Mouse (Mus musculus) heart, embryonic 10.5 days (tissue): ENCODE results near the gene Rapgef4. TPM values are rescaled to one million over a fixed set of nuclear protein-coding genes. Genes with fewer than 3 reads are reported as not detected.

Source experiments
- DNase-seq: peaks from one replicate; pipeline ENCODE4 v3.0.0-alpha.2; 2017; ENCODE audit warnings: low spot score
- H3K27ac ChIP-seq: fragments of 300-500 bp; sonication (generic); 2 replicates; pipeline ENCODE4 v1.5.1; 2016; ENCODE audit warnings: mild to moderate bottlenecking
- H3K27me3 ChIP-seq: fragments of 300-500 bp; sonication (generic); 2 replicates; pipeline ENCODE4 v1.6.1; 2016; ENCODE audit warnings: mild to moderate bottlenecking; ENCODE audit not compliant: poor library complexity, insufficient read depth, severe bottlenecking
- H3K36me3 ChIP-seq: fragments of 300-500 bp; sonication (generic); 2 replicates; pipeline ENCODE4 v1.6.1; 2016; ENCODE audit warnings: mild to moderate bottlenecking, moderate library complexity
- H3K4me1 ChIP-seq: fragments of 300-500 bp; sonication (generic); 2 replicates; pipeline ENCODE4 v1.6.1; 2016; ENCODE audit warnings: mild to moderate bottlenecking
- H3K4me3 ChIP-seq: fragments of 300-500 bp; sonication (generic); 2 replicates; pipeline ENCODE4 v1.5.1; 2016; ENCODE audit warnings: mild to moderate bottlenecking, moderate library complexity
- H3K9me3 ChIP-seq: fragments of 300-500 bp; sonication (generic); 2 replicates; pipeline ENCODE4 v1.6.1; 2016; ENCODE audit warnings: mild to moderate bottlenecking, moderate library complexity
- WGBS: fragments of 180-500 bp; shearing (Covaris S2); methylation state at CpG from one replicate; pipeline ENCODE4 v1.1.7; 2016; 5-methylcytosine and 5-hydroxymethylcytosine counted together
- polyA plus RNA-seq: library from polyadenylated mRNA; unstranded; fragments of >200 nt; fragmentation: Nextera tagmentation; extraction: Ambion mirVana; gene quantifications from 2 replicates; pipeline ENCODE4 v1.2.1, GENCODE M21; 2016

Rapgef4 gene
- polyA plus RNA-seq, 1 experiment from 2014 or later = 3.1 TPM

DNA sequence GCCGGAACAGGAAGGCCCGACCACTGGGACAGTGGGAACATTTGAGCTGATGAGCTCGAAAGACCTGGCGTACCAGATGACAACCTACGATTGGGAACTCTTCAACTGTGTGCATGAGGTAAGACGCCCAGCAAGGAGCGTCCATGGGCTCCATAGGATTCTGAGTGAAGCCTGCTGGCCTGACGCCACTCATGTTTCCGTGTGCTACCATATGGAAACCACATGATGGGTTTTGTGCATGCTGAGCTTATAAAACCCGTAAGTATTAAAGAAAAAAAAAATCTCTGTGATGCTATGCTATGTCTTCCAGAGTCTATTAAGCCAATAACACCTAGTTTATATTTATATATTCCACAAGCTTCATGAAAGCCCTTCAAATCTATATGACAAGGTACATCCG lies 253.0 kb downstream of the Rapgef4 start:
- no peaks in the 10 kb centered on the region for H3K27me3 ChIP-seq
- H3K9me3 ChIP-seq = no peaks in the 10 kb centered on the region
- 89% methylated on average over 11 of the region's 11 CpGs for WGBS
- no peak overlapping the region for H3K4me3 ChIP-seq
- no peak for DNase-seq
- H3K27ac ChIP-seq = no peak overlapping the region
- H3K4me1 ChIP-seq = peaks cover 27% of the 10 kb centered on the region
- H3K36me3 ChIP-seq = no peaks in the 10 kb centered on the region

DNA sequence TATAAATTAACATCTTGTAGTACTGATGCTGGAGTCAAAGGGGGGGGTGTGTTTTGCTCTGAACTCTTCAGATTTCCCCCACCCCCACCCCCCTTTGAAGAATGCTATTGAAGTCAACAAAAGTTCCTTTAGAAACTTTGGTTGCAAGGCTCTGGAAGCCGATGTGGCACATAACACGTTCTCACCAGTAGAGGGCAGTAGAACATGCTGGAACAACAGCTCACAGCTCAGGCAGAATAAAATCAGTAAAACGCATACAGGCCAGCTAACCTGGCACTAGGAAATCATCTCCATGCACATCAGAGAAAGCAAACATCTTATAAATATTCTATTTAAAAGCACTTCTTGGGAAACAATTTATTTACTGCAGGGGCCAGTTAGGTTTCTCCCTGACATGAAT lies 253.9 kb downstream of the Rapgef4 start:
- H3K4me3 ChIP-seq = no peak overlapping the region
- peaks cover 29% of the 10 kb centered on the region for H3K4me1 ChIP-seq
- no peaks in the 10 kb centered on the region for H3K36me3 ChIP-seq
- no peak for DNase-seq
- H3K27ac ChIP-seq = peak overlapping the region; percentile 83
- WGBS = 2% methylated on average over 3 of the region's 3 CpGs
- H3K9me3 ChIP-seq = no peaks in the 10 kb centered on the region
- no peaks in the 10 kb centered on the region for H3K27me3 ChIP-seq

DNA sequence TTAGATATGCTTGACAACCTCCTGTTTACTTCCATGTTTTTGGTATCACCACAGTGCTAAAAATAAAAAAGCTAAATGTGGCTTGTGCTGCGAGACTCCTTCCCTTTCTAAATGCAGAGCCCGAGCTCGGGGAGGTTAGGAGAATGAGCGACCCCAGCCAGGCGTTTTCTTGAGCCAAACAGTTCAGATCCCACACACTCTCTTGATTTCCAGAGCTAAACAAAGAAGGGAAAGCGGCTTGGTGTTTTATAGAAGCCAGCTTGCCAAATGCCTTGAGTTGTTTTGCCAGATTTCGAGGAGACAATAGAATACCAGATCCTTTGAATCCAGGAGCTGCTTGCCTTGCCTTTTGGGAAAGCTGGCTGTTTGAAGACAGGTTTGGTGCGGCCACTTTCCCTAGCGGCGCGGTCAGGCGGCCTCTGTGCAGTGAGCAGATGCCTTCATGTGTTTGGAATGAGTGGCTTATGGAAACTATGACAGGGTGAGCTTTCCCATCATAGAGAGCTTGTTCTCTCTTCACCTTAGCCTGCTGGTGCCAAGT lies 254.4 kb downstream of the Rapgef4 start:
- H3K4me1 ChIP-seq = peaks cover 32% of the 10 kb centered on the region
- peak overlapping the region; percentile 25 for H3K4me3 ChIP-seq
- H3K36me3 ChIP-seq = no peaks in the 10 kb centered on the region
- DNase-seq = peak; percentile 80
- no peaks in the 10 kb centered on the region for H3K27me3 ChIP-seq
- H3K9me3 ChIP-seq = no peaks in the 10 kb centered on the region
- 30% methylated on average over 12 of the region's 12 CpGs for WGBS
- H3K27ac ChIP-seq = peak overlapping the region; percentile 83

DNA sequence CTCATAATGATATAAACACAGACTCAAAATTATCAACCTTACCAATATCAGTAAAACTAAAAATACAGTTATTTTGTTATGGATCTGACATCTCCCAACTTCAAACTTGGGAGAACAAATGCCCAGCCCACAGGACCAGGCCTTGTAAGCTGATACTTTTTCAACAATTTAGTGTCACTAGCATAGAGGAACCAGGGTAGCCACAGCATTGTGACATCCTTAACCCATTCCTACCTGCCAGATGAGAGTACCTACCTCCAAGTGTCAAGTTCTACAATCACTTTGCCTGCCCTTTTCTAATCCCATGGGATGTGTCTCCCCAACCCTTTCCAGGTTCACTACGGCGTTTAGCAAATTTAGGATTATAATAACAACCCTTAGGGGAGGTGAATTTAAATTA lies 257.4 kb downstream of the Rapgef4 start:
- Histone ChIP-seq H3K36me3 (no peaks in the 10 kb centered on the region), H3K4me3 (no peak overlapping the region), H3K4me1 (peaks cover 45% of the 10 kb centered on the region), H3K9me3 (no peaks in the 10 kb centered on the region), H3K27ac (no peak overlapping the region), H3K27me3 (no peaks in the 10 kb centered on the region)
- DNase-seq = no peak
- WGBS = 89% methylated on average over 2 of the region's 2 CpGs

DNA sequence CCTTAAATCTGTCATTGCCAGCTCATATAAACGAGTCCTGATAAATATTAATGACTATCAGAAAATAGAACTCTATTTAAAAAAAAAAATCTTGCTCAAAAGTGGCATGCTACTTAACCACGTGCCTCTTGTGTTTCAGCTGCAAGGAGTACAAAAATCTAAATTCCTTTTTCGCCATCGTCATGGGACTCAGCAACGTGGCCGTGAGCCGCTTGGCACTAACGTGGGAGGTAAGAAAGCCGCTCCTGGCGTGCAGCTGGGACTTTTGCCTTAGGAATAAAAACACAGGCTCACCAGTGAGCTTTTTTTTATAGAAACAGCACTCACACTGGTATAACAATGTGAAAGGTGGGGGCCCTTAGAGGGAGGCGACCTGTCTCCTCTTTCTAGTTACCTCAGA lies 257.9 kb downstream of the Rapgef4 start:
- WGBS = 92% methylated on average over 11 of the region's 11 CpGs
- no peaks in the 10 kb centered on the region for H3K27me3 ChIP-seq
- peaks cover 47% of the 10 kb centered on the region for H3K4me1 ChIP-seq
- H3K4me3 ChIP-seq = no peak overlapping the region
- no peak for DNase-seq
- H3K9me3 ChIP-seq = no peaks in the 10 kb centered on the region
- no peak overlapping the region for H3K27ac ChIP-seq
- no peaks in the 10 kb centered on the region for H3K36me3 ChIP-seq

DNA sequence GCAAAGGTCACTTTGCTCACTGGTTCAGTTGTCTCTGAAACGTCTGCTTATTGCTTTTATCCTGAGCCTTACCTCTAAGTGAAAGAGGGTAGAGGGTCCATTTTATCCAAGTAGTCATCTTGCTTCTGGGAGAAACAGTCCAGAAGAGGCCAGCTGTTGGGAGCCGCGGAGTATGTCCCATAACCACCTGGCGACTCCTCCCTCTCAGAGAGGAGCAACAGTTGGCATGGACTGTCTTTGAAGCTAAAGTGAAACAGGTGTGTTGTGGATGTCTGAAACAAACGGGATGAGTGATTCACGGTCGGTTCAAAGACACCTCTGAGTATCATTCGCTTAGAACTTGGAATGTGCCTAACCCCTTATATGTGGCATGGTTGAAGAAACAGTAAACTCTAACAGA lies 258.4 kb downstream of the Rapgef4 start:
- peaks cover 47% of the 10 kb centered on the region for H3K4me1 ChIP-seq
- peak overlapping the region; percentile 23; the same call in 1 of the 2 replicates for H3K27ac ChIP-seq
- H3K9me3 ChIP-seq = no peaks in the 10 kb centered on the region
- 83% methylated on average over 8 of the region's 8 CpGs for WGBS
- no peak for DNase-seq
- H3K27me3 ChIP-seq = no peaks in the 10 kb centered on the region
- H3K4me3 ChIP-seq = no peak overlapping the region
- H3K36me3 ChIP-seq = no peaks in the 10 kb centered on the region

DNA sequence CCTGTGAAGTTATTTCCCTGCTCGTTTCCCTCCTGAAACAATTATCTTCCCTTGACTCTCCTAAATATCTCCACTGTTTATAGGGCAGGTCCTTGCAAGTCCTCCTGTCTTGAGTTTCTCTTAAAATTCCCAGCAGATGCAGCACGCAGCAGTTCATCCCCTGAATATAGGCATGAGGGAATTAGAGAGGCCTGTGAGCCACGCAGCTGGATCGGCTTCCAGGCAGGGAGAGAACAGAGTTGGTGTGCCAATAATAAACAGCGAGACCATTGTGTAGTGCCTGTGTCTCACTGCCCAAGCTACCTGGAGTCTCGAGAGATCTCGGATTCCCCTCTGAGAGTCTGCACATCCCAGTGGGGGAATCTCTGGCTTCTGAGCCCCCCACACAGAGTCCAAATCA lies 259.0 kb downstream of the Rapgef4 start:
- WGBS = 69% methylated on average over 7 of the region's 7 CpGs
- peaks cover 47% of the 10 kb centered on the region for H3K4me1 ChIP-seq
- no peaks in the 10 kb centered on the region for H3K36me3 ChIP-seq
- H3K27me3 ChIP-seq = no peaks in the 10 kb centered on the region
- no peak for DNase-seq
- H3K27ac ChIP-seq = peak overlapping the region; percentile 57
- no peak overlapping the region for H3K4me3 ChIP-seq
- H3K9me3 ChIP-seq = no peaks in the 10 kb centered on the region

DNA sequence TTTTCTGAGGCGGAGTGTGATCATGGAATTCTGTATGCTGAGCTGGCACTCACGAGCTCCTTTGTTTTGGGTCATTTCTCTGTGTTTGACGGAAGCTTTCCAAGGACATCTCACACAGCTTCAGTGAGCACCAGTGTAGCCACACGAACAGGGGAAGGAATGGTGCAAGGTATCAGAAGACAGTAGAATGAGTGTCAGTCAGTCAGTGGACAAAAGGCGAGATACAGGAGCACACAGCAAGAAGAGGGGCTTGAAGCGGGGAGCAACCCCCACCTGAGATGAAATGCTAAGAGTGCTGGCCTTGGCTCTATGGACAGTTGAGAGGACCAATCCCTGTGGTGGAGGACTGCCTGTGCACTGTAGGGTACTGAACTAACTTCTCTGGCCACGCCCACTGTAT lies 259.7 kb downstream of the Rapgef4 start:
- Histone ChIP-seq H3K27ac (0 out of 2 replicates have a peak overlapping the region, but pooled peaks have one; percentile 57), H3K36me3 (no peaks in the 10 kb centered on the region), H3K4me3 (no peak overlapping the region), H3K9me3 (no peaks in the 10 kb centered on the region), H3K27me3 (no peaks in the 10 kb centered on the region), H3K4me1 (peaks cover 40% of the 10 kb centered on the region)
- 85% methylated on average over 7 of the region's 7 CpGs for WGBS
- peak; percentile 63 for DNase-seq

DNA sequence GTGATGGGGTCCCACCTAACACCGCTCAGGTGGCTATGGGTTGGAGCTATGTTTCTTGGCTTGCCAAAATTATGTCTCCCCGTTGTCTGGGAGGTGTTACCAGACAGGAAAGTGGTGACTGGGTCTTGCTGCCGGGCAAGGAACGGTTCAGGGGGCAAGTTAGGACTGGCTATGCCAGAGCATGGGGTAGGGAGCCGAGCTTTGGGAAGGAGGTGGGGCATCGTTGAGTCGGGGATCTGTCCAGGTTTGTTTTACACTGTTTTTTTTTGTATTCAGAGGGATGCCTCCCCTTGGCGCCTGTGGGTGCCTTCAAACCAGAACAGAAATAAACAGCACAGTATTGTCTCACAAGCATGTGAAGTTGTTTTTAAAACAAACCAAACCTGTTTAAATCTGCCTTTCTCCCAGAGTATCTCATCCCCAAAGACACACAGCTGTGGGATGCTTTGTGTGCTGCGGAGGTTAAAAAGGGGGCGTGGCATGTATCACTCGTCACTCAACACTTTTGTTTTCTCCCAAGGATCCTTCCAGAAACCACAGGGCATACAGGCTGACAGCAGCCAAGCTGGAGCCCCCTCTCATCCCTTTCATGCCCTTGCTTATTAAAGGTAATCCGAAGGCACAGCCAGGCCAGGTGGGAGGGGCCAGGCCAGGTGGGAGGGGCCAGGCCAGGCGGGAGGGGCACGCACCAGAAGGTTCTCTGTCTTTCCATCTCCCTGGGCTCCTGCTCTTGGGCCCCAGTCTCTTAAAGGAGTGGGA lies 260.9 kb downstream of the Rapgef4 start:
- Histone ChIP-seq H3K36me3 (no peaks in the 10 kb centered on the region), H3K9me3 (no peaks in the 10 kb centered on the region), H3K4me3 (peak overlapping the region; percentile 10; the same call in 1 of the 2 replicates), H3K27ac (peak overlapping the region; percentile 24; the same call in 1 of the 2 replicates), H3K4me1 (peaks cover 30% of the 10 kb centered on the region), H3K27me3 (no peaks in the 10 kb centered on the region)
- WGBS = 50% methylated on average over 14 of the region's 14 CpGs
- DNase-seq = peak; percentile 75

DNA sequence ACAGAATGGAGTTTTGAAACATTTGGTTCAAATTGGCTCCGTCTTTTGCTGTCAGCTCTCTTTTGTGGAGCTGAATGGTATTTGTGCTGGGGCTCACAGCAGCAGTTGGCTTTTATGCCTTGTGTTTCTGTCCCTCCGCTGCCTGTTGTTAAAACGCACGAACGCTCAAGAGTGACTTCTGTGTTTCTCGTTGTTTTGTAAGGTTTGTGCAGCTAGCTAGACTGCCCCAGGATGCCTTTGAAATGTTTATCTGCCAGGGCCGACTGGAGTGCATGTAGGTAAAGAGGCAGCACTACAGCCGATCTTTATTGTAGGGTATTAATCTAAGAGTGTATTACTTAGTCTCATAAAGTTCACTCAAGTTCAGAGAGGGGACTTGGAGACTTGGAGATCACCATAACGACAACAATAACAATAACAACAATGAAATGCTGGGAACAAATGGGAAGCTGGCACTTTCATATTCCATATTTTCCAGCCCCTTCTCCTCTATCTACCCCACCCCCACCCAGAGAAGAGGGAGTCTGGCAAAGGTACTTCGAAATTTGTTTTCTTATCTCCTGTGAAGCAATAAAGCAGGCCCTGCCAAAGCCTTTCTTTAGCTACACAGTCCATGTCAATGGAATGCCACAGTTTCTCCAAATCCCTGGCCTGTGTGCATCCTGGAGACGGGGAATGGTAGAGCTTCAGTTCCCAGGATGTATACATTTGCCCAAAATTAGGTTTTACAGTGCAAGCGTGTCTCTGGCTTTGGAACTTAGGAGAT lies 262.1 kb downstream of the Rapgef4 start:
- peak overlapping the region; percentile 31; the same call in 1 of the 2 replicates for H3K27ac ChIP-seq
- WGBS = 67% methylated on average over 12 of the region's 12 CpGs
- no peaks in the 10 kb centered on the region for H3K36me3 ChIP-seq
- peak; percentile 56 for DNase-seq
- no peak overlapping the region for H3K4me3 ChIP-seq
- H3K4me1 ChIP-seq = peaks cover 30% of the 10 kb centered on the region
- no peaks in the 10 kb centered on the region for H3K27me3 ChIP-seq
- no peaks in the 10 kb centered on the region for H3K9me3 ChIP-seq

DNA sequence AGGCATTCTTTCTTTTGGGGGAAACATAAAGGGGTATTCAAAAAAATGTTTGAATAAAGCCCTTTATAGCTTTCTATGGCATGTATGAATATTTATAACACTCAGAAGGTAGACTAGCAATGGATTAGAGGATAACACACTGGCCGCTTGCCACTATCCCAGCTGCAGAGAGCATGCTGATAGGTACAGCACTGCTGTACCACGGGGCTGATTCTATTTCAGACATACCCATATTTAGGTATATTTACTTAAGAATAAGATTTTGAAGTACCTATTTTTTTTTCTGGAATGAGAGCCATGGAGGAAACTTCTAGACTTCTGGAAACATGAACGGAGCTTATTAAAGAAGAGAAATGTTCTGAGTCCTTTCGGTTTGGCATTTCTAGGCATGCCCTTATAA lies 264.6 kb downstream of the Rapgef4 start:
- H3K4me3 ChIP-seq = no peak overlapping the region

DNA sequence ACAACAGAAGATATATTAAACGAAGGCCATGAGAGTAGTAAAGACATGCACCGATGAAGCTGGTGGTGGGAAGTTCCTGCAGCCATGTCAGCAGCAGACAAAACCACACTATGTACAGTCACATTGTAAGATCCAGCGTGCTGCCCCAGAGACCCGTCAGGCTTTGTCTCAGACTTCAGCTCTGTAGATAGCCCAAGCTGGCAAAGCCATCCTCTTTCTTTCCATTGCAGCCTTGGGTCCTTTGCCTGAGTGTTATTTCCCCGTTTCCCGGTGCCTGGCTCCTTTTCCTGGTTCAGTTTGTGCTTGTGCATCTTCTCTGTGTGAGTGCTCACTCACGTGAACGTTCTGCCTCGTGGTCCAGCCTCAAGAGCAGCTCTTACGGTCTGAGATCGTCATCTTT lies 265.3 kb downstream of the Rapgef4 start:
- Histone ChIP-seq H3K27ac (no peak overlapping the region), H3K4me1 (peaks cover 17% of the 10 kb centered on the region), H3K27me3 (no peaks in the 10 kb centered on the region), H3K4me3 (no peak overlapping the region), H3K36me3 (no peaks in the 10 kb centered on the region), H3K9me3 (no peaks in the 10 kb centered on the region)
- 80% methylated on average over 11 of the region's 11 CpGs for WGBS
- peak; percentile 70 for DNase-seq

More for the DNA sequence above, 264.6 kb downstream of the Rapgef4 start:
- no peaks in the 10 kb centered on the region for H3K27me3 ChIP-seq
- H3K4me1 ChIP-seq = peaks cover 21% of the 10 kb centered on the region
- no peak for DNase-seq
- H3K36me3 ChIP-seq = no peaks in the 10 kb centered on the region
- 80% methylated on average over 4 of the region's 4 CpGs for WGBS
- no peaks in the 10 kb centered on the region for H3K9me3 ChIP-seq
- H3K27ac ChIP-seq = no peak overlapping the region

DNA sequence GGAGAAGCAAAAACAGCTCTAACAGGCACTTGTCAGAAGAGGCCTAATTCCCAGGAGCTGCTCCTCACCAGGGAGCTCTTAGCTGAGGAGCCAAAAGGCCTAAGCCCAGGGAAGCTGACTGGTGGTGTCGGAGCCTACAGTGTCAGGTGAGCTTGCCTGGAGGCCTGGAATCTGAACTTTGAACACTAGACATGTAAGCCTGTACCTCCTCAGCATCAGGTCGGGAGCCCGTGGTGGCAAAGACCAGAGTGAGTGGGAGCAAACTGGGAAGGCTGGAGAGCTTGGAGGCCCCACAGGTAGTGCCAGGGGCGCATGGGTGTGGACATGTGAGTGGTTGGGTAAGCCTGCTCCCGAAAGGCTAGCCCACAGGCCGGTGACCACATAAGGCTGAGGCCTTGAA lies 266.8 kb downstream of the Rapgef4 start:
- no peak overlapping the region for H3K4me3 ChIP-seq
- WGBS = 82% methylated on average over 6 of the region's 6 CpGs
- H3K27ac ChIP-seq = no peak overlapping the region
- H3K9me3 ChIP-seq = no peaks in the 10 kb centered on the region
- DNase-seq = peak; percentile 71
- no peaks in the 10 kb centered on the region for H3K27me3 ChIP-seq
- peaks cover 7% of the 10 kb centered on the region for H3K4me1 ChIP-seq
- H3K36me3 ChIP-seq = no peaks in the 10 kb centered on the region
